Mouse (Mus musculus) left cerebral cortex, postnatal 14 days (tissue): ENCODE data around the gene Dap. TPM values are rescaled to one million over a fixed set of nuclear protein-coding genes. Genes with fewer than 3 reads are reported as not detected.

ENCODE experiments used
- DNase-seq, 2 experiments: peaks; one replicate each; pipeline ENCODE4 v3.0.0; 2021 to 2022; ENCODE audit warnings: low spot score in 2 of 2, mixed read lengths in 1 of 2
- intact Hi-C: fragments of 180-260 bp; cut with DNase I; formaldehyde crosslinking; loops from one replicate; pipeline ENCODE4 v1.15.1; 2025
- total RNA-seq, 2 experiments: library from RNA; stranded (reverse); gene quantifications; 2 replicates each; pipeline ENCODE4 v1.2.3; 2021

Dap gene
- total RNA-seq, 2 experiments from 2014 or later, result 9.1 to 9.6 TPM

- DNase-seq, result no peak
- intact Hi-C loops, result no loop called here
These were observed 33.2 kb downstream of the Dap start for GRCm38 (mm10) chr15:31257329-31257728.

GRCm38 (mm10) chr15:31258029-31258692 lies 34.0 kb downstream of the Dap start:
- intact Hi-C loops, result no loop called here
- DNase-seq, result no peak

DNA sequence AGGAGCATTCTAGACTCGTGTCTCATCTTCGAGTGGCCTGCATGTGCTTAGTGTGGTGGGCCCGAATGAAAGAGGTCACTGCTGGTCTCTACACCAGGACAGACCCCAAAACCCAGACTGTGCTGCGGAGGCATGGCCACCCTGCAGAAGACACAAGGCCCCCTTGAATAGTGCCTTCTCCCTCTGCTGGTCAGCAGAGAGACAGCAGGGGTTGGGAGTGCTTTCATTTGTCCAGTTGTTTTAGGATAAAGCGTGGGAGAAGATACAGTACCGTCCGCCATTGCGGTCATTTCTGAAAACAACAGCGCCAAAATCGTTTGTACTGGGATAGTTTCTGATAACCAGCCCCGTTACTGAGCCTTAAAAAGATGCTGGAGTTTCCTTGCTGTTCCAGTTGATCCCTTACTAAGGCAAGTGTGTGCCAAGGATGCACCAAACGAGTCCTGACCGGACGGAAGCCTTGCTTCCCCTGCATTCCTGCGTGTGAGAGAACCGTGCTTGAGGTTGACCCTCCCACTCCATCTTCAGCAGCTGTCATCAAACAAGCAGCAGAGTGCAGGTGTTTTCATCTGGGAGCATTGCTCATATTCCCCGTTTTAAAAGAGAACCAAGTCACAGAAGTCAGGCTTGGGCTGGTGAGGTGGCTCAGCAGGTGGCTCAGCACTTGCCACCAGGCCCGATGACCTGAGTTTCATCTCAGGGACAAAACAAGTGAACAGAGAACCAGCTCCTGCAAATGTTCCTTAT lies 34.8 kb downstream of the Dap start:
- intact Hi-C loops, result no loop called here
- DNase-seq, result no peak

GRCm38 (mm10) chr15:31261094-31261493 lies 37.0 kb downstream of the Dap start:
- intact Hi-C loops, result loop anchor here (5.0 to 10.0 kb wide), 4 partner anchors 86 to 1234 kb away; partner anchors contain the start of gene Ctnnd2
- no peak for DNase-seq

DNA sequence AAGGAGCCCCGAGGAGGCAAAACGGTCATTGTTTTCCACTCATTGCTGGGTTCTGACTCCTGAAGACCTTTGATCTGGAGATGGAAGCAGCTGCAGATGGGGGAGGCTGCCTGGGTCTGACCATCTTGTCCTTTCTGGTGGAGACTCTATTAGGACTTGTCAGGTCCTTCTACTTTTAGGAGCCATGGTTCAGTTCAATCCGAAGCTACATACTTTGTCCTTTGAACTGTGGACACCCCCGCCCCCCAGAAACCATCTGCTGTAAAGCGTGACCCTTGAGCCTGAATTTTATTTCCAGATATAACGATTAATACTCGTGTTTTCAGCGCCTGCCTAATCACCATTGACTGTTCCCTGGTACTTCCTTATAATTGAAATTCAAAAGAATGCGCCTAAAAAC lies 38.2 kb downstream of the Dap start:
- intact Hi-C loops, result loop anchor here (5.0 to 10.0 kb wide), 4 partner anchors 88 to 1235 kb away; partner anchors contain the start of gene Ctnnd2
- no peak for DNase-seq

DNA sequence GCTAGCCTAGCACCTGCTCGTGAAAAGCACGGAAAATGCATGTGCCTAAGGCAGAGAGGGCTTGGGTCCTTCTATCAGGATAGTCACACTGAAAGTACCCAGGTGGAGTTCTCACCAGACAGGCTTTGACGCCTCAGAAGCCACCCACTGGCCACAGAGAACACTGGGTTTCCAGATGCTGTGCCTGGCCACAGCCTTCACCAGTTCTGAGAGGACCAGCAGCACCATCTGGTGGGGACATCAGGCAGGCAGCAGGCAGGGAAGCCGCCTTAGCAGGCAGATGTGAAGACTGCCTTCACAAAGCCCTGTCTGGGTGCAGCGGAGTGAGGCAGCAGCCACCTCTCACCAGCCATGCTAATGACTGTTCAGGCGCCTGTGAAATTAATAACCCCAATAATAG lies 40.7 kb downstream of the Dap start:
- DNase-seq, result peak; percentile 89 to 90
- intact Hi-C loops, result loop anchor here (5.0 to 10.0 kb wide), 5 partner anchors 90 to 1238 kb away; partner anchors contain the start of gene Ctnnd2

DNA sequence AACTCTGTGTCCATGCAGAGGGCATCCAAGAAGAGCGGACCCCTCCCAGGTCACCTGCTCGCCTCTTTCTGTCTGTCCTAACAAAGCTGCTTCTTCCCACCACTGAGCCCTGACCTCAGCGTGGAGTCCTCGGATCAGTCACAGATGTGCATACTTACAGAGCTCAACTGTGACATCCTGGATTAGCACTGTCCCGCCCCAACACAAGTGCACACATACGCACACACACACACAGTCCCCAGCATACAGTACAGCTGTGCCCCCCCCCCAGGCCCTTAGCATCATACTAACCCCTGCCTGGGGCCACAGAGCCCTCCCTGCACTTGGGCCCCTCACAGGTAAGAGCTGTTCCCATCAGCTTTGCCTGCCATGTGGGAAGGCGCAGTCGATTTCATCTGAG lies 41.3 kb downstream of the Dap start:
- intact Hi-C loops, result loop anchor here (5.0 to 10.0 kb wide), 3 partner anchors 91 to 1091 kb away; partner anchors contain the start of gene Ctnnd2
- no peak for DNase-seq

GRCm38 (mm10) chr15:31265845-31266244 lies 41.7 kb downstream of the Dap start:
- intact Hi-C loops, result loop anchor here (5.0 to 10.0 kb wide), 3 partner anchors 91 to 1091 kb away; partner anchors contain the start of gene Ctnnd2
- DNase-seq, result no peak

DNA sequence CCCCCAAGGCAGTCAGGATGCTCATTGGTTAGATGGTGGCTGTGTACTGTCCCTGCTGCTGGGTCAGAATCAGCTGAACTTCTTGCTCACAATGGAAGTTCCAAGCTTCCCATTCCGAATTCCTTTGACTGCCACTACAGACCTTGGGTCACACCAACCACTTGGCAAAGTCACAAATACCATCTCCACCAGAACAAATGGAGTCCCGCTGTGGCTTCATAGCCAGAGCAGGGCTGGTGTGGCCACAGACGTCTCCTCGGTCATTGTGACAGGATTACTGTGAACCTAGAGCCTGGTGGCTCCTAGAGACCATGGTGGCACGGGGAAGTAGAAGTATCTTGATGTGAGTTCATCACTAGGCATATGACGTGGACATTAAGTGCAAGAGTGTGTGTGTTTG lies 44.0 kb downstream of the Dap start:
- intact Hi-C loops, result loop anchor here (5.0 to 10.0 kb wide), 3 partner anchors 93 to 1093 kb away; partner anchors contain the start of gene Ctnnd2

DNA sequence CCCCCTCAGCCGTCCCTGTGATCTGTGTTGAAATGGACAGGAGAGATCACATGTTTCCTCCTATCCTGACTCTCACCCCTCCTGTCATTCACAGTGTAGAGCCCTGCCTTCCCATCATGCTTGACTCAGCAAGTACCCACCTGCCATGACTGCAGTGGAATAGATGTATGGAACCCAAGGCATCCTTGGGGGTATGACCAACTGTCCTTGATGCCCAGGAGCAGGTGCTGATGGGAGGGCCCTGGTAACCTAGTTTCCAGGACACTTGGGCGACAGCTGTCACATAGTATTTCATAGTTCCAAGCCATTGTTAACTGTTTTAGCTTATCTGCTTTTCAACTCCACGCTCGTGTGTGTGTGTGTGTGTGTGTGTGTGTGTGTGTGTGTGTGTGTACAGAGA lies 45.4 kb downstream of the Dap start:
- intact Hi-C loops, result loop anchor here (5.0 to 10.0 kb wide), 3 partner anchors 95 to 1095 kb away; partner anchors contain the start of gene Ctnnd2
- no peak for DNase-seq

More for the DNA sequence above, 44.0 kb downstream of the Dap start:
- no peak for DNase-seq

- DNase-seq, result no peak
- intact Hi-C loops, result no loop called here
These were observed 48.6 kb downstream of the Dap start for GRCm38 (mm10) chr15:31272695-31273094.

DNA sequence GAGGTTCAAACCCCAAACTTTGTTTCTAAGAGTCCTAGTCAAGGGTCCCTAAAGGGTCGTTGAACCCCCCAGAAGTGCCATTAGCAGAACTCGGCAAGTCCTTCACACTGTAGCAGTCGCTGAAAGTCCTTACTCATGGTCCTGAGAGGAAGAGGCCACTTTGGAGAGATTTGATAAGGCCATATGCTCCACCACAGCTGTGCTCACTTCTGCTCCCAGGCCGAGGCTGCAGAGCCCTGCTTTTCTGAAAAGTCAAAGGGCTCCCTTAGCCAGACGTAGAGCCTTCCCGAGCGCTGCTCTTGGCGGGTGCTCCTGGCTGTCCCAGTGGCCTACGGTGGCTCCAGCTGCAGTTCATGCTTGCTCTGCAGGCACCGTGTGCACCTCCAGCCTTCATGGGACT lies 49.4 kb downstream of the Dap start:
- intact Hi-C loops, result no loop called here
- DNase-seq, result no peak

DNA sequence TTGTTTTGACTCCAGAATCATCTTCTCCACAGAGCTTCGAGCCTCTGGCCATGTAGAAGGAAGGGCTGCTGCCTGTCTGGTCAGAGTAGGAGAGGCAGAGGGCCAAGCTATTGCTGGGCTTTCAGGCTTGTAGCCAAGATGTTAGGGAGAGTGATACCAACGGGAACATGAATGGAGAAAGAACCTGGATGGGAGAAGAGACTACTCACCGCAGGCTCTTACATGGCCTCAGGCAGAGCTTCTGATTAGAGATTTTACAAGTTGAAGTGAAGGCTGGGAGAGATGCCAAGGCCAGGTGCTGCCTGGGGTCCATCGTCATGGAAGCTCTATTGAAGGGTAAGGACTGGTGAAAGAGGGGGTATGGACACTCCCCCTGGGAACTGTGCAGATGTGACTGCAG lies 54.0 kb downstream of the Dap start:
- intact Hi-C loops, result no loop called here
- DNase-seq, result no peak

- intact Hi-C loops, result no loop called here
- no peak for DNase-seq
These were observed 55.0 kb downstream of the Dap start for GRCm38 (mm10) chr15:31279120-31279519.

GRCm38 (mm10) chr15:31279577-31280004 lies 55.5 kb downstream of the Dap start:
- no peak for DNase-seq
- intact Hi-C loops, result no loop called here

- intact Hi-C loops, result no loop called here
These were observed 55.9 kb downstream of the Dap start for GRCm38 (mm10) chr15:31280059-31280458.

GRCm38 (mm10) chr15:31280683-31281082 lies 56.6 kb downstream of the Dap start:
- no peak for DNase-seq
- intact Hi-C loops, result no loop called here

More at GRCm38 (mm10) chr15:31280059-31280458, 55.9 kb downstream of the Dap start:
- no peak for DNase-seq

DNA sequence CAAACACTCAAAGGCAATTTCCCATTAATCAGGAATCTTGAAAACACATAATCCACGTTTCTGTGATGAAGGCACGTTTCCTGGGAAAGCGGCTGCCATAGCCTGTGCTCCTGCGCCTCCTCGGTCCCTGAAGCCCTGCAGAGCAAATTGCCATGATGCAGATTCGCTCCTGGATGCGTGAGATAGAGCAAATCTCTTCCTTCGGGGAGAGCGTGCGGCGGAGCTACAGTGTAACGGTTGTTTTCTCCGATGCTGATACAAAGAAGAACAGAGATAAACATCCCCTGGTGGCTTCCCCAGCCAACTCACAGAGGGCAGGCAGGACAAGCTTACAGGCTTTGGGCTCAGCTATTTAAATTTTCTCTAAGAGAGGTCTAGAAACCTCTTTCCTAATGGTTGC lies 57.7 kb downstream of the Dap start:
- DNase-seq, result no peak
- intact Hi-C loops, result no loop called here

- intact Hi-C loops, result no loop called here
These were observed 58.2 kb downstream of the Dap start for GRCm38 (mm10) chr15:31282353-31282752.

DNA sequence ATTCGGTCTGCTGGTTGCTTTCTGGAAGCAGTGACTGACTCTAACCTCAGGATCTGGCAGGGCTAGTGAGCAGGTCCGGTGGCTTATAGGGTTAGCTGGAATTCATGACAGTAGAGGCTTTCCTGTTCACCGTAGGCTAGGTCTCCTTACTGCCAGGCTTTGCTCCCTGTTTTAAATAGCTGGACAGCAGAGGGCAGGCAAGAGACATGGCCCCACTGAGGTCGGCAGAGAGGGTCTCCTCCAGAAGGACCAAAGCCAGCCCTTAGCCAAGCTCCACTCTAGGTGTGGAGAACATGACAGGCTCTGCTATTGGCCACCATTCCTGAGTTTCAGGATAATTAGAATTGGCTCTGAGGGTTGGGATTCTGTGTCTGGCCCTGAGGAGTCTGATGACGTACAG lies 60.0 kb downstream of the Dap start:
- intact Hi-C loops, result no loop called here

More at GRCm38 (mm10) chr15:31282353-31282752, 58.2 kb downstream of the Dap start:
- no peak for DNase-seq

More for the DNA sequence above, 60.0 kb downstream of the Dap start:
- no peak for DNase-seq
